Mouse (Mus musculus) MEL (cell line): ENCODE data around the gene G6pc. TPM values are rescaled to one million over a fixed set of nuclear protein-coding genes. Genes with fewer than 3 reads are reported as not detected.

Source experiments
- DNase-seq: peaks from one replicate; pipeline ENCODE4 v3.0.0; 2011; ENCODE audit warnings: low read depth, low spot score
- H3K27ac ChIP-seq: 2 replicates; pipeline ENCODE4 v1.5.1; 2012; ENCODE audit warnings: low read depth, mild to moderate bottlenecking, control low read depth, low read length, moderate library complexity; ENCODE audit not compliant: control insufficient read depth
- H3K27me3 ChIP-seq, 2 experiments: fragments of 150-350 bp in 1 of 2; sonication (generic) in 1 of 2; 2 replicates each; pipeline ENCODE4 v1.6.1; 2012; ENCODE audit warnings: low read length in 2 of 2, mild to moderate bottlenecking in 2 of 2, improper control_type of control experiment in 1 of 2, moderate library complexity in 1 of 2; ENCODE audit not compliant: insufficient read depth in 2 of 2, control insufficient read depth in 1 of 2
- H3K36me3 ChIP-seq, 2 experiments: 2 replicates each; pipeline ENCODE4 v1.6.1; 2012 to 2014; ENCODE audit warnings: low read length in 2 of 2, improper control_type of control experiment in 1 of 2, inconsistent platforms in 1 of 2, mild to moderate bottlenecking in 1 of 2; ENCODE audit not compliant: insufficient read depth in 2 of 2, control insufficient read depth in 1 of 2
- H3K4me1 ChIP-seq, 2 experiments: fragments of 150-350 bp in 1 of 2; sonication (generic) in 1 of 2; 2 replicates each; pipeline ENCODE4 v1.6.1; 2012; ENCODE audit warnings: low read length in 2 of 2, improper control_type of control experiment in 1 of 2, mild to moderate bottlenecking in 1 of 2; ENCODE audit not compliant: insufficient read depth in 2 of 2, control insufficient read depth in 1 of 2
- H3K4me3 ChIP-seq, 2 experiments: fragments of 150-350 bp in 1 of 2; sonication (generic) in 1 of 2; 2 replicates each; pipeline ENCODE4 v1.5.1; 2012; ENCODE audit warnings: low read depth in 2 of 2, low read length in 2 of 2, mild to moderate bottlenecking in 2 of 2, moderate library complexity in 2 of 2, control low read depth in 1 of 2, improper control_type of control experiment in 1 of 2; ENCODE audit not compliant: control insufficient read depth in 1 of 2, insufficient read depth in 1 of 2
- H3K79me2 ChIP-seq: 2 replicates; pipeline ENCODE4 v1.6.1; 2012; ENCODE audit warnings: mild to moderate bottlenecking, low read length, moderate library complexity; ENCODE audit not compliant: control insufficient read depth, poor library complexity, insufficient read depth
- H3K9ac ChIP-seq: 2 replicates; pipeline ENCODE4 v1.6.1; 2012; ENCODE audit warnings: low read depth, mild to moderate bottlenecking, control low read depth, low read length, moderate library complexity; ENCODE audit not compliant: control insufficient read depth, poor library complexity, severe bottlenecking
- H3K9me3 ChIP-seq: fragments of 150-350 bp; sonication (generic); replicated peaks from 2 replicates; pipeline ENCODE4 v1.6.1; 2012; ENCODE audit warnings: mild to moderate bottlenecking, low read length, improper control_type of control experiment, moderate library complexity; ENCODE audit not compliant: insufficient read depth
- CHD1 ChIP-seq: IDR thresholded peaks from 2 replicates; pipeline ENCODE4 v1.6.1; 2012; ENCODE audit warnings: low read depth, mild to moderate bottlenecking, inconsistent platforms, low read length, improper control_type of control experiment
- CTCF ChIP-seq, 3 experiments: IDR thresholded peaks in 2 of 3; conservative IDR thresholded peaks in 1 of 3; 2 replicates each; pipeline ENCODE4 v1.5.1; 2011 to 2012; ENCODE audit warnings: low read length in 3 of 3, low read depth in 2 of 3, mild to moderate bottlenecking in 2 of 3, improper control_type of control experiment in 1 of 3, inconsistent platforms in 1 of 3, mixed read lengths in 1 of 3, moderate library complexity in 1 of 3; ENCODE audit not compliant: control insufficient read depth in 1 of 3, insufficient read depth in 1 of 3, poor library complexity in 1 of 3, severe bottlenecking in 1 of 3
- E2F4 ChIP-seq: IDR thresholded peaks from 2 replicates; pipeline ENCODE4 v1.6.1; 2011; ENCODE audit warnings: low read depth, low read length, improper control_type of control experiment, borderline replicate concordance
- ELF1 ChIP-seq: IDR thresholded peaks from 2 replicates; pipeline ENCODE4 v1.6.1; 2014; ENCODE audit warnings: low read depth, mild to moderate bottlenecking, inconsistent platforms, low read length, improper control_type of control experiment, moderate library complexity
- GABPA ChIP-seq: IDR thresholded peaks from 2 replicates; pipeline ENCODE4 v1.6.1; 2012; ENCODE audit warnings: low read depth, mild to moderate bottlenecking, inconsistent platforms, low read length, improper control_type of control experiment, moderate library complexity
- GATA1 ChIP-seq: IDR thresholded peaks from 2 replicates; pipeline ENCODE4 v1.6.1; 2011; ENCODE audit warnings: low read depth, low read length, improper control_type of control experiment
- JUND ChIP-seq: IDR thresholded peaks from 2 replicates; pipeline ENCODE4 v1.6.1; 2011; ENCODE audit warnings: low read depth, mild to moderate bottlenecking, improper control_type of control experiment, low read length
- KAT2A ChIP-seq: conservative IDR thresholded peaks from 2 replicates; pipeline ENCODE4 v1.6.1; 2012; ENCODE audit warnings: low read depth, low read length, improper control_type of control experiment, inconsistent platforms
- MAFK ChIP-seq: IDR thresholded peaks from 2 replicates; pipeline ENCODE4 v1.6.1; 2011; ENCODE audit warnings: low read depth, mild to moderate bottlenecking, low read length, improper control_type of control experiment, borderline replicate concordance
- MAZ ChIP-seq: IDR thresholded peaks from 2 replicates; pipeline ENCODE4 v1.6.1; 2012; ENCODE audit warnings: low read depth, mild to moderate bottlenecking, inconsistent platforms, low read length, improper control_type of control experiment
- MEF2A ChIP-seq: IDR thresholded peaks from 2 replicates; pipeline ENCODE4 v1.6.1; 2014; ENCODE audit warnings: low read depth, mild to moderate bottlenecking, inconsistent platforms, low read length, improper control_type of control experiment; ENCODE audit not compliant: poor library complexity, insufficient replicate concordance, severe bottlenecking; ENCODE audit errors: extremely low read depth
- MXI1 ChIP-seq: IDR thresholded peaks from 2 replicates; pipeline ENCODE4 v1.6.1; 2011; ENCODE audit warnings: mild to moderate bottlenecking, low read depth, low read length, improper control_type of control experiment
- MYC ChIP-seq: IDR thresholded peaks from 2 replicates; pipeline ENCODE4 v1.6.1; 2011; ENCODE audit warnings: low read depth, mild to moderate bottlenecking, low read length, improper control_type of control experiment, moderate library complexity
- POLR2AphosphoS2 ChIP-seq: IDR thresholded peaks from 2 replicates; pipeline ENCODE4 v1.6.1; 2011; ENCODE audit warnings: low read length, improper control_type of control experiment
- POLR2AphosphoS5 ChIP-seq: IDR thresholded peaks from 2 replicates; pipeline ENCODE4 v1.6.1; 2012; ENCODE audit warnings: low read depth, borderline replicate concordance, mild to moderate bottlenecking, inconsistent platforms, low read length, moderate library complexity, mixed read lengths
- RAD21 ChIP-seq: IDR thresholded peaks from 2 replicates; pipeline ENCODE4 v1.6.1; 2011; ENCODE audit warnings: mild to moderate bottlenecking, low read depth, low read length, improper control_type of control experiment
- TBP ChIP-seq: IDR thresholded peaks from 2 replicates; pipeline ENCODE4 v1.8.0; 2011; ENCODE audit warnings: low read depth, low read length, improper control_type of control experiment
- TCF12 ChIP-seq: IDR thresholded peaks from 2 replicates; pipeline ENCODE4 v1.6.1; 2014; ENCODE audit warnings: low read depth, mild to moderate bottlenecking, inconsistent platforms, low read length, improper control_type of control experiment, moderate library complexity
- UBTF ChIP-seq: IDR thresholded peaks from 2 replicates; pipeline ENCODE4 v1.6.1; 2012; ENCODE audit warnings: low read depth, mild to moderate bottlenecking, inconsistent platforms, low read length, improper control_type of control experiment, moderate library complexity, borderline replicate concordance; ENCODE audit not compliant: insufficient read depth
- USF1 ChIP-seq: IDR thresholded peaks from 2 replicates; pipeline ENCODE4 v1.6.1; 2014; ENCODE audit warnings: low read depth, mild to moderate bottlenecking, inconsistent platforms, low read length, improper control_type of control experiment, moderate library complexity
- ZKSCAN1 ChIP-seq: IDR thresholded peaks from 2 replicates; pipeline ENCODE4 v1.6.1; 2012; ENCODE audit warnings: low read depth, mild to moderate bottlenecking, inconsistent platforms, low read length, improper control_type of control experiment, moderate library complexity
- polyA plus RNA-seq, 2 experiments: library from polyadenylated mRNA; stranded (reverse) in 1 of 2; unstranded in 1 of 2; fragments of >175 nt in 1 of 2; fragments of >200 nt in 1 of 2; gene quantifications; 2 replicates each; pipeline versions ENCODE4 v1.2.1 to v1.2.4; 2012; ENCODE audit warnings: low replicate concordance in 2 of 2, low read depth in 1 of 2; ENCODE audit not compliant: insufficient read length in 2 of 2, insufficient read depth in 1 of 2, missing spikeins in 1 of 2
- total RNA-seq: library from RNA; depleted of rRNA; stranded (reverse); fragments of 300-350 nt; gene quantifications from 2 replicates; pipeline ENCODE4 v1.2.3, GENCODE M21; 2012

G6pc gene
- total and polyA plus RNA-seq, 3 experiments: not detected

- H3K4me1 ChIP-seq: peaks cover 0 to under 1% of the 10 kb centered on the region in 2 experiments; a peak in 1 of 4 replicates
- H3K4me3 ChIP-seq: no peak overlapping the region
- H3K79me2 ChIP-seq: no peaks in the 10 kb centered on the region
- no peak overlapping the region for H3K27ac ChIP-seq
- DNase-seq: no peak
- no peaks in the 10 kb centered on the region; a peak in 1 of 4 replicates for H3K36me3 ChIP-seq
- no peaks in the 10 kb centered on the region for H3K9me3 ChIP-seq
- H3K27me3 ChIP-seq: no peaks in the 10 kb centered on the region
- no peak overlapping the region for H3K9ac ChIP-seq
- TF ChIP-seq TBP (no peak), UBTF (no peak), CTCF (IDR thresholded peaks at IDR 0.05 in 2 of 3, conservative IDR thresholded peaks at IDR 0.05 in 1 of 3; ENCODE audit: control insufficient read depth in 1 of 3, insufficient read depth in 1 of 3, low read depth in 2 of 3, low read length in 3 of 3, poor library complexity in 1 of 3, severe bottlenecking in 1 of 3) (no peak), MEF2A (no peak), RAD21 (no peak), ELF1 (no peak), POLR2AphosphoS5 (no peak), E2F4 (no peak), POLR2AphosphoS2 (no peak), MXI1 (no peak)
Measured at GRCm38 (mm10) chr11:101332537-101332936, 34.8 kb upstream of the G6pc start.

GRCm38 (mm10) chr11:101334023-101334422 lies 33.3 kb upstream of the G6pc start:
- no peaks in the 10 kb centered on the region for H3K9me3 ChIP-seq
- H3K27me3 ChIP-seq: no peaks in the 10 kb centered on the region
- H3K4me1 ChIP-seq: peaks cover 3 to 4% of the 10 kb centered on the region in 2 experiments; a peak in 3 of 4 replicates
- no peak for TF ChIP-seq TBP
- no peak for TF ChIP-seq GATA1
- no peak for TF ChIP-seq USF1
- no peak for TF ChIP-seq MYC
- TF ChIP-seq POLR2AphosphoS5: no peak
- TF ChIP-seq CHD1: no peak
- TF ChIP-seq MXI1: no peak
- TF ChIP-seq MEF2A: no peak
- TF ChIP-seq ZKSCAN1: no peak
- TF ChIP-seq GABPA: no peak
- no peak for TF ChIP-seq MAFK
- TF ChIP-seq TCF12: no peak
- no peak for TF ChIP-seq KAT2A
- no peak for TF ChIP-seq MAZ
- TF ChIP-seq JUND: no peak
- TF ChIP-seq CTCF (IDR thresholded peaks at IDR 0.05 in 2 of 3, conservative IDR thresholded peaks at IDR 0.05 in 1 of 3; ENCODE audit: control insufficient read depth in 1 of 3, insufficient read depth in 1 of 3, low read depth in 2 of 3, low read length in 3 of 3, poor library complexity in 1 of 3, severe bottlenecking in 1 of 3): no peak
- TF ChIP-seq UBTF: no peak
- peaks cover 0 to 3% of the 10 kb centered on the region in 2 experiments; a peak in 2 of 4 replicates for H3K36me3 ChIP-seq
- DNase-seq: no peak
- no peak overlapping the region for H3K27ac ChIP-seq
- H3K79me2 ChIP-seq: no peaks in the 10 kb centered on the region
- H3K9ac ChIP-seq: no peak overlapping the region
- no peak overlapping the region for H3K4me3 ChIP-seq
